Mouse (Mus musculus) adrenal gland, adult 8-10 months (tissue): ENCODE data around the gene Tead4. TPM values are rescaled to one million over a fixed set of nuclear protein-coding genes. Genes with fewer than 3 reads are reported as not detected.

Experiments used
- total RNA-seq, 4 experiments: library from RNA; stranded (reverse); gene quantifications; 2 replicates each; pipeline ENCODE4 v1.2.4; 2022

Gene Tead4
- total RNA-seq, 4 experiments from 2014 or later = 1.3 to 4.1 (median 2.6) TPM

Other genes with a start within 250 kb of the Tead4 start
- gene Tspan9, start 157.2 kb downstream of the Tead4 start, total RNA-seq = 10 to 100 TPM; 47.8 to 65.5 (median 52.4) TPM
- 10 to 100 TPM; 36.4 to 54.3 (median 42.7) TPM for gene Tulp3, start 55.0 kb upstream of the Tead4 start, total RNA-seq
- 10 to 100 TPM; 16.5 to 21.4 (median 16.9) TPM for gene Rhno1, start 62.1 kb upstream of the Tead4 start, total RNA-seq
- 1 to 10 TPM; 1.7 to 4.1 (median 3.3) TPM for gene Foxm1, start 62.1 kb upstream of the Tead4 start, total RNA-seq
- not detected for gene Tex52, start 74.6 kb upstream of the Tead4 start, total RNA-seq
- not detected for gene Gm44596, start 74.7 kb upstream of the Tead4 start, total RNA-seq
- gene Nrip2, start 98.5 kb upstream of the Tead4 start, total RNA-seq = 1 to 10 TPM; 2.5 to 3.0 (median 2.8) TPM
- gene Itfg2, start 124.1 kb upstream of the Tead4 start, total RNA-seq = 10 to 100 TPM; 27.1 to 38.6 (median 34.9) TPM
- gene Fkbp4, start 137.9 kb upstream of the Tead4 start, total RNA-seq = 100 to 1,000 TPM; 186 to 394 (median 267) TPM
- 1 to 10 TPM in 1 of 4 experiments, under 1 TPM in 2, not detected in 1; 0.14 to 1.8 (median 0.73) TPM for gene Pzp, start 225.9 kb upstream of the Tead4 start, total RNA-seq